ENCODE assay signal across 8 mouse cellular contexts in the genomic region with DNA sequence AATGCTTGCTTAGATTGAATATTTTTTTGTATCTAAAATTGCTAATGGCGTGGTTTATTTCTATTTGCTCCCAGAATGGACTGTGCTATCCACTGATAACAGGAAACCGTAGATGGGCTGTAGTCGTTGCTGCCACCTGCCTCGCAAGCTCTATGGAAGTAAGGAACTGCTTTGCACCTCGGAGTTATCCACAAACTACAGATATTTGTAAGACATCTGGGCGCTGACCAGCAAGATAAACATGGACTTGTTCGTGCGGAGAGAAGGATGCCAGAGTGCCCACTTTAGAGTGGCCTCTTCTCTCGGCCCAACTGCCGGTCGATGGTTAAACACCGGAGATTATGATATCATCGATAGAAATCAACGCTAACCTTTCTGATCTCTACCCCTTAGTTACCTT. TPM values are rescaled to one million over a fixed set of nuclear protein-coding genes. Genes with fewer than 3 reads are reported as not detected.
A peak's percentile ranks its signal among the peaks of the same experiment; 100 is the strongest.
DNase-seq lines count a peak whose midpoint lies in the region; ATAC-seq and TF ChIP-seq lines count a peak whose summit lies in the region.

No protein-coding gene starts in this region.

- no peak overlapping the region for H3K9ac ChIP-seq in neural tube, embryonic 11.5 days (ENCODE audit: low read length)
- no peak overlapping the region for H3K9ac ChIP-seq in limb, embryonic 14.5 days (ENCODE audit: low read depth, low read length, severe bottlenecking)
- H3K9ac ChIP-seq in stomach, embryonic 16.5 days (ENCODE audit: low read length): peak overlapping the region; percentile 51; the same call in 1 of the 2 replicates

- DNase-seq in embryo, embryonic 10.5 days (ENCODE audit: low spot score): peak; percentile 63
- no peak for DNase-seq in embryo, embryonic 9.5 days (ENCODE audit: extremely low spot score)
- DNase-seq in neural tube, embryonic 11.5 days (ENCODE audit: low spot score): no peak
- no peak for DNase-seq in neural tube, embryonic 10.5 days (ENCODE audit: extremely low spot score, low spot score)
- no peak for DNase-seq in limb, embryonic 14.5 days (ENCODE audit: low spot score)
- no peak for DNase-seq in ovary, adult 18-20 months (ENCODE audit: low spot score)
- DNase-seq in thymus, postnatal 4 days: no peak

- H3K27ac ChIP-seq in neural tube, embryonic 11.5 days (ENCODE audit: low read depth, low read length): no peak overlapping the region
- no peak overlapping the region for H3K27ac ChIP-seq in limb, embryonic 14.5 days (replicated peaks; ENCODE audit: low read depth, low read length)
- H3K27ac ChIP-seq in stomach, embryonic 16.5 days (ENCODE audit: low read length): no peak overlapping the region

- H3K36me3 ChIP-seq in neural tube, embryonic 11.5 days (ENCODE audit: control insufficient read depth, insufficient read depth, low read length): no peaks in the 10 kb centered on the region
- H3K36me3 ChIP-seq in limb, embryonic 14.5 days (ENCODE audit: control insufficient read depth, insufficient read depth, low read length): no peaks in the 10 kb centered on the region
- H3K36me3 ChIP-seq in stomach, embryonic 16.5 days (ENCODE audit: control insufficient read depth, insufficient read depth, low read length): no peaks in the 10 kb centered on the region

- no peak for TF ChIP-seq POLR2A in limb, embryonic 14.5 days (IDR thresholded peaks at IDR 0.05; ENCODE audit: borderline replicate concordance, extremely low read depth, insufficient read depth, insufficient read length)

- ATAC-seq in neural tube, embryonic 11.5 days (ENCODE audit: insufficient read depth, low FRiP score, low TSS enrichment): peak; percentile 11; the same call in 1 of the 2 replicates
- no peak; the same call in 1 of the 2 replicates for ATAC-seq in limb, embryonic 14.5 days (ENCODE audit: low FRiP score, low read depth)
- no peak for ATAC-seq in stomach, embryonic 16.5 days (ENCODE audit: insufficient read depth, low FRiP score)

- peak overlapping the region; percentile 71 for H3K4me2 ChIP-seq in neural tube, embryonic 11.5 days (ENCODE audit: low read depth)
- H3K4me2 ChIP-seq in limb, embryonic 14.5 days (replicated peaks; ENCODE audit: low read depth, low read length, severe bottlenecking): peak overlapping the region; percentile 70
- H3K4me2 ChIP-seq in stomach, embryonic 16.5 days (ENCODE audit: low read depth, low read length): peak overlapping the region; percentile 73

- H3K4me1 ChIP-seq in neural tube, embryonic 11.5 days (ENCODE audit: control insufficient read depth, insufficient read depth, low read length): 0 out of 2 replicates have a peak, but pooled peaks cover 8% of the 10 kb centered on the region
- H3K4me1 ChIP-seq in limb, embryonic 14.5 days (ENCODE audit: control insufficient read depth, insufficient read depth, low read length): peaks cover 12% of the 10 kb centered on the region; the same call in 1 of the 2 replicates
- H3K4me1 ChIP-seq in stomach, embryonic 16.5 days (ENCODE audit: control insufficient read depth, insufficient read depth, low read length): peaks cover 8% of the 10 kb centered on the region; the same call in 1 of the 2 replicates

- under 1% methylated on average over 14 of the region's 14 CpGs for WGBS in neural tube, embryonic 11.5 days
- WGBS in limb, embryonic 14.5 days: under 1% methylated on average over 14 of the region's 14 CpGs
- 1% methylated on average over 14 of the region's 14 CpGs for WGBS in stomach, embryonic 16.5 days

- H3K27me3 ChIP-seq in neural tube, embryonic 11.5 days (ENCODE audit: control insufficient read depth, insufficient read depth, low read length): peaks cover 98% of the 10 kb centered on the region
- peaks cover 95% of the 10 kb centered on the region for H3K27me3 ChIP-seq in limb, embryonic 14.5 days (ENCODE audit: control insufficient read depth, insufficient read depth, low read length)
- H3K27me3 ChIP-seq in stomach, embryonic 16.5 days (ENCODE audit: control insufficient read depth, insufficient read depth, low read length): peaks cover 72% of the 10 kb centered on the region

- H3K9me3 ChIP-seq in neural tube, embryonic 11.5 days (ENCODE audit: control insufficient read depth, low read length): no peaks in the 10 kb centered on the region
- no peaks in the 10 kb centered on the region for H3K9me3 ChIP-seq in limb, embryonic 14.5 days (ENCODE audit: control insufficient read depth, low read length)
- no peaks in the 10 kb centered on the region for H3K9me3 ChIP-seq in stomach, embryonic 16.5 days (replicated peaks; ENCODE audit: control insufficient read depth, low read length)

- peak overlapping the region; percentile 40 for H3K4me3 ChIP-seq in neural tube, embryonic 11.5 days (ENCODE audit: low read depth, low read length)
- peak overlapping the region; percentile 53 for H3K4me3 ChIP-seq in limb, embryonic 14.5 days (replicated peaks; ENCODE audit: low read length)
- peak overlapping the region; percentile 48 for H3K4me3 ChIP-seq in stomach, embryonic 16.5 days (replicated peaks; ENCODE audit: low read length)

RNA-seq across cellular contexts. Expression of a gene that starts 0.5 kb away (rescaled TPM):
- polyA plus RNA-seq in neural tube, embryonic 11.5 days (2014; fragmentation: Nextera tagmentation; extraction: Ambion mirVana): 15.4 and 19.7 TPM in 2 replicates
- polyA plus RNA-seq in limb, embryonic 14.5 days (2012; rRNA removed): 32.6 and 35.7 TPM in 2 replicates
- polyA plus RNA-seq in limb, embryonic 14.5 days (2014; fragmentation: Nextera tagmentation; extraction: Ambion mirVana): 22.6 and 27.1 TPM in 2 replicates
- polyA plus RNA-seq in stomach, embryonic 16.5 days (2015; fragmentation: Nextera tagmentation; extraction: Ambion mirVana): 0.71 and 1.0 TPM in 2 replicates
